Mouse (Mus musculus) embryo, embryonic 11 days (tissue): ENCODE measurements around the gene Lsm8.
"Not testable (repeated sequence)": the region's sequence is repeated elsewhere in the genome, so short reads cannot be mapped to it uniquely, and the experiment has no call there.

Source experiments
- DNase-seq: peaks from one replicate; pipeline ENCODE4 v3.0.0-alpha.2; 2015

Gene Lsm8

GRCm38 (mm10) chr6:18848051-18848701 is at the start of gene Lsm8:
TSS of gene Lsm8 (plus strand) at chr6:18848579.
- peak; percentile 98 for DNase-seq

DNA sequence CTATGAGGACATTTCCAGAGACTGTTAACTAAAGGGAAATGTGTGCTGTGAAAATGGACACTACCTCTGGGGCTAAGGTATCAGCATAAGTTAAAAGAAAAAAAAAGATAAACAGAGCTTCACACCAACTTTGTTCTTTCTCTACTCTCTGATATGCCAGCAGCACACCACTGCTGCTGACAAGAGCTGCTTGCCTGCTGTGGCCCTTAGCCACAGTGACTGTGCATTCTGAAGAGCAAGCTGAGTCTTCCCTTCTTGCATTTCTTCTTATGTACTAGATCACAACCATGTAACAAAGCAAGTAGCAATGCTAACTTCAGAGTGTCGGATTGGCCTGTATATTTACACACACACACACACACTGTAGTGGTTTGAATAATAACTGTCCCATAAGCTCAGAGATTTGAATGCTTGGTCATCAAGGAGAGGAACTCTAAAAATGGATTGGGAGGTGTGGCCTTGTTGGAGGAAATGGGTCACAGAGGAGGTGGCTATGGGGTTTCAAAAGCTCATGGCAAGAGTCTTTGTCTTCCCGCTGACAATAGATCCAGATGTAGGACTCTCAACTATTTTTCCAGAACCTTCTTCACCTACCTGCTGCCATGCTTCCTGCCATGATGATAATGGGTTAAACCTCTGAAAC is 47.4 kb upstream of the Lsm8 start:
- no peak for DNase-seq

- no peak for DNase-seq
Observed at GRCm38 (mm10) chr6:18812623-18813022, 35.8 kb upstream of the Lsm8 start.

- no peak for DNase-seq
Observed at GRCm38 (mm10) chr6:18815606-18816005, 32.8 kb upstream of the Lsm8 start.

DNA sequence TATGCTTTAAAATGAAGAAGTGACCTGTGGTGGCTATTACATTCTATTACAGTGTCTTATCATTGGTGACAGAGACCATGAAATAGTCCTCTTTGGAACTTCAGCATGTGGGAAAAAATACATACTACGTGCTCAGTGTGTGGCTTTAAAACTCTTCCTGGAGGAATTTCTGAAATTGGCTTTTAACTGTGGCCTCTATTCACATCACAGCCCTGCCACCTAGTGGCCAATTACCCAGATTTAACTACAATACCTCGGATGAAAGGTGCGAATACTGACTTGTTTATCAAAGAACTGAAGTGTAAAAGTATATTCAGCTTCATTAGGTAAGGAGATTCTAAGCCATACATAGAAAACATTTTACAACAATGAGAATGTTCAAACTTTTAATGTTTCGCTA is 29.0 kb upstream of the Lsm8 start:
- peak; percentile 80 for DNase-seq

- no peak for DNase-seq
Observed at GRCm38 (mm10) chr6:18820246-18820645, 28.1 kb upstream of the Lsm8 start.

GRCm38 (mm10) chr6:18822812-18823211 is 25.6 kb upstream of the Lsm8 start:
- peak; percentile 1 for DNase-seq

GRCm38 (mm10) chr6:18832958-18833357 is 15.4 kb upstream of the Lsm8 start:
- DNase-seq = no peak

GRCm38 (mm10) chr6:18844529-18844928 is 3.9 kb upstream of the Lsm8 start:
- not testable (repeated sequence) for DNase-seq

- not testable (repeated sequence) for DNase-seq
Observed at GRCm38 (mm10) chr6:18845571-18845970, 2.8 kb upstream of the Lsm8 start.

DNA sequence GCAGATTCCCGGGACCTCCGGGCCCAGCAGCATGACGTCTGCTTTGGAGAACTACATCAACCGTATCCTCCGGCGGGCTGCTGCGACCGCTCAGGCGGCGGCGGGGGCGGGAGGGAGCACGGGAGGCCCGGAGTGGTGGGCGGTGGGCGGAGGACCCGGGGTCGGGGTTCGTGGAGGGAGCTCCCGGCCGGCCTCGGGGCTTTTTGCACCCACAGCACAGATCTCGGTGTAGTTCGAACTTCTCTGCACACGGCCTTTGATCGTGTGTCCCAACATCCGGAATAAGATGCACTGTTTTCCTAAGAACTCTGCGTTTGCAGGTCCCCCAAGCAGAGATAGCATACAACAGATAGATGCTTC is 303 bp downstream of the Lsm8 start:
- DNase-seq = no peak

GRCm38 (mm10) chr6:18855323-18855722 is 6.9 kb downstream of the Lsm8 start:
- no peak for DNase-seq

DNA sequence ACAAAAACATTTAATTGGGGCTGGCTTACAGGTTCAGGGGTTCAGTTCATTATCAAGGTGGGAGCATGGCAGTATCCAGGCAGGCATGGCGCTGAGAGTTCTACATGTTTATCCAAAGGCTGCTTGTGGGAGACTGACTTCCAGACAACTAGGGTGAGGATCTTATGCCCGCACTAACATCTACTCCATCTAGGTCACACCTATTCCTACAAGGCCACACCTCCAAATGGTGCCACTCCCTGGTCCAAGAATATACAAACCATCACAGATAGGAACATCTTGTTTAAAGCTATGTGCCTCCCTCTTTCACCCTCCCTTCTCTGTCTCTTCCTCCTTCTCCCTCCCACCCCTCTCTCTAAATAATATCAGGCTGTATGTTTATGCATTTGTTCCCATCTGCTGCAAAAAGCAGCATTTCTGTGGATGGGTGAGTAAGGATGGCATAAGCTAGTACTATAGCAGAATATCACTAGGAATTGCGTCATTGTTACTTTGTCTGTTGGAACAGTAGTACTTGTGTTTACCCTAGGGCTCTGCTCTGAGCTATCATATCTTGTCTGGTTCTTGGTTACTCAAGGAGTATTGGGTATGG is 8.2 kb downstream of the Lsm8 start:
- no peak for DNase-seq

- DNase-seq = no peak
Observed at GRCm38 (mm10) chr6:18866018-18866417, 17.6 kb downstream of the Lsm8 start, which contains the start of gene Ankrd7. TSS of gene Ankrd7 (plus strand) at chr6:18866318.

- DNase-seq = no peak
Observed at GRCm38 (mm10) chr6:18889030-18889429, 40.7 kb downstream of the Lsm8 start.

DNA sequence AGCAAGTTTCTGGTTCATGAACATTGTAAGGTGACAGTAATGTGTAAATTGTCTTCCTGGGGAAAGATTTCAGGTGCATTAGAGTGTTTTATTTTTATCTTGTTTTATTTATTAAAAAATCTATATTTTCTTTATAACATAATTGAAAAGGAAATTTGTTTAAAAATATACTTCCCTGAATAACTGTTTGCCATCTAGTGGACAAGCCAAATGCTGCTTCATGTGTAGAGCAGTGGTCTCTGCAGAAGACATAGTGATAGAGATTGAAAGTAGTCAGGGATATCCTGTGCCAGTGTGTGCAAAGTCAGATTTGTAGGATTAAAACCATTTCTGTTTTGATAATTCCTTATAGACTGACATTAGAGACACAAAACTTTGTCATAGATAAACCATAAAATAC is 45.8 kb downstream of the Lsm8 start:
- DNase-seq = no peak
